Mouse (Mus musculus): ENCODE data around the gene Top2a.

DNA sequence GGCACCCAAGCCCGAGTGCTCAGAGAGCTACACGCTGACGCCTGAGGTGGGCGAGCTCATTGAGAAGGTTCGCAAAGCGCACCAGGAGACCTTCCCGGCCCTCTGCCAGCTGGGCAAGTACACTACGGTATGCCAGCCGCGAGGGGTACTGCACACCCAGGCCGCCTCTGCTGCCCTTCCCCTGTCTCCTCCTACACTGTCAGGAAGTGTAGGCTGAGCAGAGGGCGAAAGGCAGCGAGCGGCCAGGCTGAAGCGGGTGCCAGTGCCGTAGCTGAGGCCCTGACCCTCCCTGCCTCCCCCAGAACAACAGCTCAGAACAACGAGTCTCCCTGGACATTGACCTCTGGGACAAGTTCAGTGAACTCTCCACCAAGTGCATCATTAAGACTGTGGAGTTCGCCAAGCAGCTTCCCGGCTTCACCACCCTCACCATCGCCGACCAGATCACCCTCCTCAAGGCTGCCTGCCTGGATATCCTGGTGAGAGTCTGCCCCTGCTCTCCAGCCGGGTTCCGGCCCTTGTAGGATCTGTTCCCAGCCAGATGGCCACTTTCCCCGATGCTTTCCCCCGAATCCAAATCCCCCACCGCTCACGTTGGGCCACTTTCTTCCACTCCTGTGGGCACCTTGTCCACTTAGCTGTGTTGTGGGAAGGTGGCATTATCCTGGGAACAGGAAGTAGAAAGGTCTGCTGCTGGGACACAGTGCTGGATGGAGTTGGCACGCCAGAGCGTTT is 53.6 kb downstream of the Top2a start:
- no peak for TF ChIP-seq CTCF (IDR thresholded peaks at IDR 0.05; ENCODE audit: borderline replicate concordance, insufficient read depth, low read length)
- TF ChIP-seq POLR2A (IDR thresholded peaks at IDR 0.05; ENCODE audit: low read depth, low read length): no peak
